Mouse (Mus musculus): ENCODE measurements around the gene Kif18b. TPM values are rescaled to one million over a fixed set of nuclear protein-coding genes. Genes with fewer than 3 reads are reported as not detected.

Kif18b gene
- total and polyA plus RNA-seq, 3 experiments: 36.1 to 116 (median 45.7) TPM

DNA sequence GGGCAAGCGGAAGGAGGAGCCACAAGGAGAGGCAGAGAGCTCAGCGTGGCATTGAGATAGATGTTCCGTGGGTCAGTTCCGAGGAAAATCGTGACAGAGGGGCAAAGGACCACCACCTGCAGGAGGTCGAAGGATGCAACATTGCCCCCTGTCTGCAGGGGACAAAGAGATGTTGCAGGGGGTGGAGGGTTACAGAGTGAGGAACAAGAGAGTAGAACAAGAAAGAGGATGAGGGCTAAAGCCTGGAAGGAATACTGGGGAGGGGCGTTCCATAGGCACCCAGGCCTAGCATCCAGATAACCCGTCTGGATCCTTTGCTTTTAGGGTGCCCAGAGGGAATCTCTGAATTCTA lies 22.0 kb upstream of the Kif18b start:
- H3K27me3 ChIP-seq (ENCODE audit: control insufficient read depth in 1 of 2, insufficient read depth in 2 of 2, low read length in 2 of 2): peaks cover 6 to 11% of the 10 kb centered on the region in 2 experiments
- no peaks in the 10 kb centered on the region for H3K36me3 ChIP-seq (ENCODE audit: control insufficient read depth in 1 of 2, insufficient read depth in 2 of 2, low read length in 2 of 2)
- no peak overlapping the region for H3K27ac ChIP-seq (ENCODE audit: control insufficient read depth, low read depth, low read length)
- no peak for TF ChIP-seq CHD1 (IDR thresholded peaks at IDR 0.05; ENCODE audit: low read depth, low read length)
- TF ChIP-seq SMC3 (IDR thresholded peaks at IDR 0.05; ENCODE audit: low read depth, low read length): no peak
- no peak for TF ChIP-seq NELFE (IDR thresholded peaks at IDR 0.05; ENCODE audit: low read depth, low read length)
- TF ChIP-seq RAD21 (IDR thresholded peaks at IDR 0.05; ENCODE audit: low read depth, low read length): no peak
- TF ChIP-seq POLR2A (IDR thresholded peaks at IDR 0.05; ENCODE audit: control insufficient read depth in 1 of 2, insufficient read depth in 1 of 2, low read depth in 1 of 2, low read length in 2 of 2, poor library complexity in 1 of 2): no peak
- no peak for TF ChIP-seq MYB (IDR thresholded peaks at IDR 0.05; ENCODE audit: low read depth, low read length)
- no peak for TF ChIP-seq POLR2AphosphoS5 (IDR thresholded peaks at IDR 0.05; ENCODE audit: borderline replicate concordance, low read depth, low read length)
- TF ChIP-seq KAT2A (conservative IDR thresholded peaks at IDR 0.05; ENCODE audit: low read depth, low read length): no peak
- no peaks in the 10 kb centered on the region for H3K79me2 ChIP-seq (ENCODE audit: control insufficient read depth, insufficient read depth, low read length, poor library complexity)
- H3K9ac ChIP-seq (ENCODE audit: control insufficient read depth, low read depth, low read length, poor library complexity, severe bottlenecking): no peak overlapping the region
- H3K4me3 ChIP-seq (ENCODE audit: control insufficient read depth in 1 of 2, insufficient read depth in 1 of 2, low read depth in 2 of 2, low read length in 2 of 2): no peak overlapping the region
- H3K4me1 ChIP-seq (ENCODE audit: control insufficient read depth in 1 of 2, insufficient read depth in 2 of 2, low read length in 2 of 2): no peaks in the 10 kb centered on the region
- no peak for DNase-seq (ENCODE audit: low read depth, low spot score)
- H3K9me3 ChIP-seq (replicated peaks; ENCODE audit: insufficient read depth, low read length): no peaks in the 10 kb centered on the region

DNA sequence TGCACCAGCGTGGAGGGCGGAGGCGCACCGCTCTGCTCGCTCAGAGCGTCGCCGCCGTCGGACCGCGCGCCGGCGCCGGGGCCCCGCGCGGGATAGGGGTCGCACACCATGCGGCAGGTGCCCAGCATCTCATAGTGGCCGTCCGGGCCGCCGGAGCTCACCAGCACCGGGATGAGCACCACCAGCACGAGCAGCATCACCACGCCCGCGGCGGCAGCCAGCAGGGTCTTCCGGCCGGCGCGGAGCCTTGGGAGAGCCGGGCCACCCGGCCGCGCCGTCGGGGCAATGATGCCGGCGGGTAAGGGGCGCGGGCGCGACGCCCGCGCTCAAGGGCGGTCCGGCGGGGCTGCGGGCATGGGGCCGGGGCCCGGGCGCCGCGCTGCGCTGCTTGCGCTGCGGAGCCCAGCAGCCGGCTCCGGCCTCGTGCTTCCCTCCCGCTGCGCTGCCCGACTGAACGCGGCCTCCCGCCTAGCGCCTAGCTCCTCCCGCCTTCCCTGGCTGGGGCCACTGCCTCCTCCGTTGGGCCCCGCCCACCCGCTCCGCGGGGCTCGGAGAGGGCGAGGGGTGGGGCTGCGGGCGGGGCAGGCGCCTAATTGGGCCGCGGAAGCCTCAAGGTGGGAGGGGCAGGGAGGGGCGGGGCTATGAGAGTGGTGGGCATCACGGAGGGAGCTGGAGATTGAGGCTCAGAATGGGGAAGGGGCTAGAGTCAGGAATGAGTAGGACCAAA lies 21.5 kb upstream of the Kif18b start, which contains the start of gene C1ql1:
C1ql1 (minus strand) TSS at position 424 of the 727 bp plus-strand sequence.
- H3K4me3 ChIP-seq (ENCODE audit: control insufficient read depth in 1 of 2, insufficient read depth in 1 of 2, low read depth in 2 of 2, low read length in 2 of 2): no peak within 1 kb of the TSS
- peaks cover 4 to 8% of the 10 kb centered on the region in 2 experiments for H3K27me3 ChIP-seq (ENCODE audit: control insufficient read depth in 1 of 2, insufficient read depth in 2 of 2, low read length in 2 of 2)
- no peaks in the 10 kb centered on the region for H3K4me1 ChIP-seq (ENCODE audit: control insufficient read depth in 1 of 2, insufficient read depth in 2 of 2, low read length in 2 of 2)
- no peak within 1 kb of the TSS for H3K27ac ChIP-seq (ENCODE audit: control insufficient read depth, low read depth, low read length)
- H3K36me3 ChIP-seq (ENCODE audit: control insufficient read depth in 1 of 2, insufficient read depth in 2 of 2, low read length in 2 of 2): no peaks in the 10 kb centered on the region
- H3K9ac ChIP-seq (ENCODE audit: control insufficient read depth, low read depth, low read length, poor library complexity, severe bottlenecking): no peak within 1 kb of the TSS
- H3K9me3 ChIP-seq (replicated peaks; ENCODE audit: insufficient read depth, low read length): no peaks in the 10 kb centered on the region
- H3K79me2 ChIP-seq (ENCODE audit: control insufficient read depth, insufficient read depth, low read length, poor library complexity): no peaks in the 10 kb centered on the region
- DNase-seq (ENCODE audit: low read depth, low spot score): no peak
- TF ChIP-seq TAL1 (IDR thresholded peaks at IDR 0.05; ENCODE audit: low read length) (no peak), ETS1 (IDR thresholded peaks at IDR 0.05; ENCODE audit: low read depth, low read length) (no peak), NRF1 (IDR thresholded peaks at IDR 0.05; ENCODE audit: insufficient read depth, low read depth, low read length, poor library complexity, severe bottlenecking) (no peak), HCFC1 (IDR thresholded peaks at IDR 0.05; ENCODE audit: low read depth, low read length) (no peak), MXI1 (IDR thresholded peaks at IDR 0.05; ENCODE audit: low read depth, low read length) (no peak), POLR2AphosphoS5 (IDR thresholded peaks at IDR 0.05; ENCODE audit: borderline replicate concordance, low read depth, low read length) (no peak), GABPA (IDR thresholded peaks at IDR 0.05; ENCODE audit: low read depth, low read length) (no peak), ELF1 (IDR thresholded peaks at IDR 0.05; ENCODE audit: low read depth, low read length) (no peak), MYC (IDR thresholded peaks at IDR 0.05; ENCODE audit: low read depth, low read length) (no peak), TBP (IDR thresholded peaks at IDR 0.05; ENCODE audit: low read depth, low read length) (no peak), MEF2A (IDR thresholded peaks at IDR 0.05; ENCODE audit: extremely low read depth, insufficient replicate concordance, low read depth, low read length, poor library complexity, severe bottlenecking) (no peak), MYB (IDR thresholded peaks at IDR 0.05; ENCODE audit: low read depth, low read length) (no peak), CHD2 (IDR thresholded peaks at IDR 0.05; ENCODE audit: low read length) (no peak), POLR2A (IDR thresholded peaks at IDR 0.05; ENCODE audit: control insufficient read depth in 1 of 2, insufficient read depth in 1 of 2, low read depth in 1 of 2, low read length in 2 of 2, poor library complexity in 1 of 2) (no peak), BHLHE40 (IDR thresholded peaks at IDR 0.05; ENCODE audit: borderline replicate concordance, low read depth, low read length) (no peak), KAT2A (conservative IDR thresholded peaks at IDR 0.05; ENCODE audit: low read depth, low read length) (no peak), POLR2AphosphoS2 (IDR thresholded peaks at IDR 0.05; ENCODE audit: low read length) (no peak), CHD1 (IDR thresholded peaks at IDR 0.05; ENCODE audit: low read depth, low read length) (no peak)
